Comparison of ENCODE assay signal across 22 mouse cellular contexts in genomic region chr5:150177757-150178156, GRCm38 (mm10).
"Had no signal": no experiment of that assay in that cellular context is flagged by ENCODE, and none has a peak within 500 bp of the region (broad histone marks: within the 10 kb centered on the region; RNA-seq: fewer than 3 reads in every experiment).

No protein-coding gene starts in this region.

- H3K27me3 ChIP-seq: liver, embryonic 15.5 days; megakaryocyte, embryonic 14.5 days; midbrain, embryonic 12.5 days; neural tube, embryonic 13.5 days; neural tube, embryonic 15.5 days; stomach, embryonic 15.5 days had no signal

- H3K9ac ChIP-seq: liver, embryonic 15.5 days; lung, embryonic 14.5 days; midbrain, embryonic 12.5 days; neural tube, embryonic 13.5 days; neural tube, embryonic 15.5 days; stomach, embryonic 15.5 days had no signal

- H3K4me2 ChIP-seq: liver, embryonic 15.5 days; lung, embryonic 14.5 days; midbrain, embryonic 12.5 days; neural tube, embryonic 13.5 days; neural tube, embryonic 15.5 days; stomach, embryonic 15.5 days had no signal

- ATAC-seq: midbrain, embryonic 16.5 days had no signal

- H3K9me3 ChIP-seq: neural tube, embryonic 15.5 days; stomach, embryonic 15.5 days had no signal

- H3K4me3 ChIP-seq: liver, embryonic 15.5 days; megakaryocyte, embryonic 14.5 days; midbrain, embryonic 10.5 days; midbrain, embryonic 12.5 days; myocyte; neural tube, embryonic 13.5 days; neural tube, embryonic 15.5 days; stomach, embryonic 15.5 days had no signal

- H3K27ac ChIP-seq: liver, embryonic 15.5 days; midbrain, embryonic 10.5 days; midbrain, embryonic 12.5 days; neural tube, embryonic 13.5 days; neural tube, embryonic 15.5 days; stomach, embryonic 15.5 days; stomach, postnatal 0 days had no signal

- DNase-seq: lung, adult 18-20 months; lung, embryonic 14.5 days; lung, postnatal 10 days; lung, postnatal 4 days; midbrain, embryonic 14.5 days; retina, postnatal 1 day; right cerebral cortex, adult 18-20 months; right cerebral cortex, postnatal 25 days; right cerebral cortex, postnatal 4 days; thymus, adult 2 months; thymus, postnatal 25 days; thymus, postnatal 4 days had no signal

- H3K36me3 ChIP-seq: liver, embryonic 15.5 days; midbrain, embryonic 10.5 days; midbrain, embryonic 12.5 days; neural tube, embryonic 13.5 days; neural tube, embryonic 15.5 days; stomach, embryonic 15.5 days had no signal

- H3K4me1 ChIP-seq: midbrain, embryonic 10.5 days; midbrain, embryonic 12.5 days; neural tube, embryonic 13.5 days; neural tube, embryonic 15.5 days; stomach, embryonic 15.5 days had no signal
